Mouse (Mus musculus) liver, embryonic 13.5 days (tissue): ENCODE measurements around the gene Fdps. TPM values are rescaled to one million over a fixed set of nuclear protein-coding genes. Genes with fewer than 3 reads are reported as not detected.

Experiments
- ATAC-seq: fragments of 200-750 bp; cut with Nextera tagmentation; 2 replicates; pipeline ENCODE4 v1.8.0; 2017; ENCODE audit warnings: low read depth, mild to moderate bottlenecking, moderate number of reproducible peaks, moderate library complexity
- DNase-seq: peaks from one replicate; pipeline ENCODE4 v3.0.0; 2022
- H3K27ac ChIP-seq: fragments of 300-500 bp; sonication (generic); 2 replicates; pipeline ENCODE4 v1.5.1; 2015; ENCODE audit warnings: moderate library complexity, mild to moderate bottlenecking, inconsistent platforms
- H3K27me3 ChIP-seq: fragments of 300-500 bp; sonication (generic); 2 replicates; pipeline ENCODE4 v1.6.1; 2015; ENCODE audit warnings: mild to moderate bottlenecking, inconsistent platforms
- H3K36me3 ChIP-seq: fragments of 300-500 bp; sonication (generic); 2 replicates; pipeline ENCODE4 v1.6.1; 2015; ENCODE audit warnings: mild to moderate bottlenecking, inconsistent platforms
- H3K4me1 ChIP-seq: fragments of 300-500 bp; sonication (generic); replicated peaks from 2 replicates; pipeline ENCODE4 v1.6.1; 2015; ENCODE audit warnings: inconsistent platforms
- H3K4me2 ChIP-seq: fragments of 300-500 bp; sonication (generic); 2 replicates; pipeline ENCODE4 v1.6.1; 2015; ENCODE audit warnings: inconsistent platforms, mild to moderate bottlenecking, moderate library complexity
- H3K4me3 ChIP-seq: fragments of 300-500 bp; sonication (generic); replicated peaks from 2 replicates; pipeline ENCODE4 v1.5.1; 2015; ENCODE audit warnings: mild to moderate bottlenecking, inconsistent platforms
- H3K9ac ChIP-seq: fragments of 300-500 bp; sonication (generic); 2 replicates; pipeline ENCODE4 v1.6.1; 2015; ENCODE audit warnings: mild to moderate bottlenecking, inconsistent platforms
- H3K9me3 ChIP-seq: fragments of 300-500 bp; sonication (generic); replicated peaks from 2 replicates; pipeline ENCODE4 v1.6.1; 2016; ENCODE audit warnings: inconsistent platforms
- WGBS: fragments of 180-500 bp; shearing (Covaris S2); methylation state at CpG from one replicate; pipeline ENCODE4 v1.1.7; 2015; ENCODE audit not compliant: insufficient replicate concordance; 5-methylcytosine and 5-hydroxymethylcytosine counted together
- polyA plus RNA-seq: library from polyadenylated mRNA; unstranded; fragments of >200 nt; fragmentation: Nextera tagmentation; extraction: Ambion mirVana; gene quantifications from 2 replicates; pipeline ENCODE4 v1.2.1, GENCODE M21; 2015

The Fdps gene
- polyA plus RNA-seq, 1 experiment from 2014 or later, result 274 TPM

DNA sequence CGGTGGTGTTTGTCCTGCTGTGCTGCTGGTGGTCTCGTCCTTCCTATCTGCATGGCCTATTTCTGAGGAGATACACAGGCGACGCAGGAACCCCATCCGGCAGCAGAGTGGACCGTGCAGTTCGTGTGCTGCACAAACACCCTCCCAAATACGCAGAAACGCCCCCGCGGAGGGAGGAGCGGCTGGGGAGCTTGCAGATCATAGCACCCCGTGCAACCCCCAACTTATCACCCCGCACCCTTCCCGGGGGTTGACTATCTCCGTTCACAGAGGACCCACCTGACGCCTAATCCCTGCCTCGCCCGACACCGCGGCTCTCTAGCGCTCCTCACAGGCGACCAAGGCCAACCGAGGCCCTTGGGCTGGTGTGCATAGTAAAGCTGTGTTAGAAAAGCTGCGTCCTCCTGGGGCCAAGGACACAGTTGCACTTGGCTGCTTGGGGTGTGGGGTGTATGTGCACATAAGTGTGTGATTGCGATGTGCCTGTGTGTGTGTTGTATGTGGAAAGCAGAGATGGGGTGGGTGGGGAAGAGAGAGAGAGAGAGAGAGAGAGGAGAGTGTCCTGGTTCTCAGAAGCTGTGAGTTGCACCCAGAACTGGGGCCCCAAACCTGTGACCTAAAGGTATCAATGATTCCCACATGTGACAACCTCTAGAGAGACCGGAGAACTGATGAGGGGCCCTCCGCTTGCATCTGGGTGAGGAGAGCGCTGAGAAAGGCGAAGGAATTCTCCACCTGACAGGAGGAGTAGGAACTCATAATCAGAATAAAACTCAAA is 30.7 kb upstream of the Fdps start:
- 3% methylated on average over 30 of the region's 30 CpGs for WGBS
- Histone ChIP-seq H3K27me3 (no peaks in the 10 kb centered on the region), H3K4me2 (peak overlapping the region; percentile 79), H3K9ac (peak overlapping the region; percentile 75), H3K4me1 (peaks cover 93% of the 10 kb centered on the region), H3K36me3 (no peaks in the 10 kb centered on the region), H3K4me3 (peak overlapping the region; percentile 55), H3K9me3 (no peaks in the 10 kb centered on the region), H3K27ac (peak overlapping the region; percentile 95)
- peak; percentile 89 for ATAC-seq
- DNase-seq, result peak; percentile 95

DNA sequence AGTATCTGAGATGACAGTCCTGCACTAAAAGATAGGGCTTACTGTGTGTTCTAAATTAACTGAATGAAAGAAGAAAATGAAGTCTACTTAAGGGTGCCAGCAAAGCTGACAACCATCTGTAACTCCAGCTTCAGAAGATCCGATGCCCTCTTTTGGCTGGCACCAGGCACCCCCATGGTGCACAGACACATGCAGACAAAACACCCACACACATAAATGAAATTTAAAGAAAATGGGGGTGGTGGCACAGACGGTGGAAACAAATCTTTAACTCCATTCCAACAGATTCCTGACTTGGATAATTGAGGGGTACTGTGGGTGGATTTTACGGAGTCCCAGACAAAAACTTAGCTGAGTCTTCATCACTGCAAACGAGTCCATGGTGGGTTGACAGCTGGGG is 30.1 kb upstream of the Fdps start:
- Histone ChIP-seq H3K4me1 (peaks cover 91% of the 10 kb centered on the region), H3K4me3 (peak overlapping the region; percentile 55), H3K9ac (peak overlapping the region; percentile 75), H3K27me3 (no peaks in the 10 kb centered on the region), H3K36me3 (no peaks in the 10 kb centered on the region), H3K9me3 (no peaks in the 10 kb centered on the region), H3K4me2 (peak overlapping the region; percentile 79), H3K27ac (peak overlapping the region; percentile 95)
- 18% methylated on average over 4 of the region's 4 CpGs for WGBS
- DNase-seq (no peak), ATAC-seq (no peak)

DNA sequence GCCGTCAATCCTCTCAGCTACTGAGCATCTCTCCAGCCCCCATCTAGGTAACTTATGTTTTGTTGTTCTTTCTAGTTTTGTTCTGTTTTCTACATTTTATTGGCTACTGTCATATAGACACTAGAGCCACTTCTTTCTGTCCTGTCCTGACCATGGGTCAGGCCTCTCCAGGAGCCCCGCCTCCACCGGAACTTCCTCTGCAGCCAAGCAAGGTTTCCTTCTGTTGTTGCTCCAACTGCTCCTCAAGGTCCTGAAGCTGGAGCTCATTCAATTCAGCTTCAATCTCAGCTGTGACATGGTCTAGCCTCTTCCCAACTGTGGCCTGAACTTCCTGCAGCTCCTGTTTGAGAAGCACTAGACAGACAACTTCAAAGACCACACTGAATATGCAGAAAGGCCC is 28.1 kb upstream of the Fdps start:
- ATAC-seq (no peak), DNase-seq (no peak)
- H3K9me3 ChIP-seq, result no peaks in the 10 kb centered on the region
- H3K4me2 ChIP-seq, result no peak overlapping the region
- no peak overlapping the region for H3K4me3 ChIP-seq
- peaks cover 74% of the 10 kb centered on the region for H3K4me1 ChIP-seq
- no peaks in the 10 kb centered on the region for H3K27me3 ChIP-seq
- H3K9ac ChIP-seq, result no peak overlapping the region
- no peaks in the 10 kb centered on the region for H3K36me3 ChIP-seq
- WGBS, result 78% methylated on average over 3 of the region's 3 CpGs
- peak overlapping the region; percentile 67 for H3K27ac ChIP-seq

DNA sequence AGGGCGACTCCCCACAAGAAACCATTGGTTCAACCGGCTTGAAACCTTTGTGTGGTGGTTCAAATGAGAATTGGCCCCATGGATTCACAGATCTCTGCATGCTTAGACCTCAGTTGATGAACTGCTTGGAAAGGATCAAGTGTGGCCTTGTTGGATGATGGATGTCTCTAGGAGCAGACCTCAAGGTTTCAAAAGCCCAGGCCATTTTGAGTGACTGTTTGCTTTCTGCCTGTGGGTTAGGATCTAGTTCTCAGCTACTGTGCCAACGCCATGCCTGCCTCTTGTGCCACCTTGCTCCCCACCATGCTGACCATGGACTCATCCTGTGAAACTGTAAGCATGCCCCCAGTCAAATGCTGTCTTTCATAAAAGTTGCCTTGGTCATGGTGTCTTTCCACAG is 24.2 kb upstream of the Fdps start:
- H3K4me3 ChIP-seq, result no peak overlapping the region
- H3K9me3 ChIP-seq, result no peaks in the 10 kb centered on the region
- H3K36me3 ChIP-seq, result no peaks in the 10 kb centered on the region
- no peak overlapping the region for H3K9ac ChIP-seq
- DNase-seq (no peak), ATAC-seq (no peak)
- no peaks in the 10 kb centered on the region for H3K27me3 ChIP-seq
- peaks cover 51% of the 10 kb centered on the region for H3K4me1 ChIP-seq
- 84% methylated on average over 3 of the region's 3 CpGs for WGBS
- H3K4me2 ChIP-seq, result no peak overlapping the region
- no peak overlapping the region for H3K27ac ChIP-seq

DNA sequence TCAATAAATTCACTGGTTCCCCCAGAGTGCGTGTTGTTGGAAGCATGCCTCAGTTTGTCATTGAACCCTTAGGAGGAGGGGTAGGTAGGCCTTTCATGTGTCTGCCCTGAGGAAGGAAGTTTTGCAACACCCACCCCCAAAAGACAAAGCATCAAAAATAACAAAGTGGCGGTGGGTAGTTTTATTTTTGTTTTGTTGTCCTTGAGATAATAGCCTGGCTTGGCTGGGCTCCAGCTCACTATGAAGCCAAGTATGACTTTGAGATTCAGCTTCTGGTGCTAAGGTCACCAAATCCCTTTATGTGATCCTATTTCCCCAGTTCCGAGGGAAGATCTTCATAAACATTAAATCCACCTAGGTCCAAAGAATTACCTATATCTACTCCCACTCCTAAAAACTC is 22.5 kb upstream of the Fdps start:
- 58% methylated on average over 3 of the region's 3 CpGs for WGBS
- H3K27me3 ChIP-seq, result no peaks in the 10 kb centered on the region
- ATAC-seq, result no peak

DNA sequence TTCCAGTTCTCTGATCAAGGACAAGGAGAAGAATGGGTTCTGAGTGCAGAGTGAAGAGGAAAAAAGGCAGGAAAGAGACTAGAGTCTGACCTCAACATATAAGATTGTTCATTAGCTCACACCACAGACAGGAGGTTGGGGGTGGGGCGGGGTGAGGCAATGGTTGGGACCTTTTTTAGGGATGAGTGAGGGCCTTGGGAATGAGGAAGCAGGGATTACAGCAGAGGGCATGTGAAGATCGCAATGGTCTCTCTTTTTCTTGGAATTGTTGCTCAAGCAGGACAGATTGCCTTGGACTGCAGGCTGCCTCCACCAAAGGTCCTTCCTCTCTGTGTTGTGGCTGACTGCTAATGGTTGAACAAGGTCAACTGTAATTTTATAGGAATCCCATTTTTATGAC is 21.6 kb upstream of the Fdps start:
- no peaks in the 10 kb centered on the region for H3K27me3 ChIP-seq
- no peak overlapping the region for H3K27ac ChIP-seq
- H3K9me3 ChIP-seq, result no peaks in the 10 kb centered on the region
- ATAC-seq (no peak), DNase-seq (no peak)
- H3K9ac ChIP-seq, result no peak overlapping the region
- H3K4me2 ChIP-seq, result no peak overlapping the region
- 67% methylated on average over 2 of the region's 2 CpGs for WGBS
- no peak overlapping the region for H3K4me3 ChIP-seq
- H3K36me3 ChIP-seq, result no peaks in the 10 kb centered on the region
- H3K4me1 ChIP-seq, result peaks cover 24% of the 10 kb centered on the region

More for the DNA sequence above, 22.5 kb upstream of the Fdps start:
- Histone ChIP-seq H3K27ac (no peak overlapping the region), H3K9ac (no peak overlapping the region), H3K9me3 (no peaks in the 10 kb centered on the region), H3K36me3 (no peaks in the 10 kb centered on the region), H3K4me2 (no peak overlapping the region), H3K4me3 (no peak overlapping the region), H3K4me1 (peaks cover 34% of the 10 kb centered on the region)
- no peak for DNase-seq

DNA sequence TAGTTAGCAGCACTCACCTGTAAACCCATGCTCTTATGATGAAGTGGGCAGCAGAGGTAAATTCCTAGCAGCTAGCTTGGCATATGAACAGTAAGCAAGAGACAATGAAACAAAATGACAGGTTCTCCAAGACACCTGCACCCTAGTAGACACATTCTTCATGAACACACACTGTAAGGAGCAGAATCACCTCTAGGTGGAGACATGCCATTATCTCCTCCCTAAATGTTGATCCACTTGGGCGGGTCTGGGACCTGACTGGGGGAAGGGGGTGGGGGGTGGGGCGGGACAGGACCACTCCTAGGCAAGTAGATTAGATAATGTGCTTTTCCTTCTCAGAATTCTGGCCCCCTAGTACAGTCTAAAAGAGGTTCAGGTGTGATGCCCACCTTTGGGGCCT is 13.8 kb upstream of the Fdps start:
- Histone ChIP-seq H3K9me3 (no peaks in the 10 kb centered on the region), H3K36me3 (no peaks in the 10 kb centered on the region), H3K4me1 (peaks cover 34% of the 10 kb centered on the region), H3K4me2 (peak overlapping the region; percentile 47), H3K27me3 (no peaks in the 10 kb centered on the region), H3K27ac (peak overlapping the region; percentile 75), H3K4me3 (no peak overlapping the region), H3K9ac (no peak overlapping the region)
- 5% methylated on average over 2 of the region's 2 CpGs for WGBS
- ATAC-seq (peak; percentile 85), DNase-seq (peak; percentile 64)

DNA sequence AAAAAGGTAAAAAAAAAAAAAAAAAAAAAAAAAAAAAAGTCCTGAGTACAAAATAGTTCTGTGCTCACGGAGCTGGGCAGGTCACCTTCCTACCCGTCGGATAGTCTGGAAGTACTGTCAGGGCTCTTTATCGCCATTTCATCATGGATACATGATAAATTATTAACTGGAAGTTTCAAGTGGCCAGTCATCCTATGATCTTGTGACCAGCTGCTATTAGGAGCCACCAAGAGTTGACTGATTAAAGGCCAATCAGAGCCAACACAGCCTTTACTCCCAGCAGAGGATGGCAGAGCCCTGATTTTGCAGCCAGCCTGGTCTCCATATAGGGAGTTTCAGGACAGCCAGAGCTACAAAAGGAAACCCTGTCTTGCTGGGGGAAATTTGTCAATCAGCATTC is 11.3 kb upstream of the Fdps start:
- H3K4me2 ChIP-seq, result no peak overlapping the region
- WGBS, result 81% methylated on average over 4 of the region's 4 CpGs
- ATAC-seq (no peak), DNase-seq (no peak)
- H3K27me3 ChIP-seq, result no peaks in the 10 kb centered on the region
- H3K27ac ChIP-seq, result peak overlapping the region; percentile 23; the same call in 1 of the 2 replicates
- H3K9me3 ChIP-seq, result no peaks in the 10 kb centered on the region
- H3K4me1 ChIP-seq, result peaks cover 33% of the 10 kb centered on the region
- H3K9ac ChIP-seq, result no peak overlapping the region
- no peak overlapping the region for H3K4me3 ChIP-seq
- H3K36me3 ChIP-seq, result no peaks in the 10 kb centered on the region

DNA sequence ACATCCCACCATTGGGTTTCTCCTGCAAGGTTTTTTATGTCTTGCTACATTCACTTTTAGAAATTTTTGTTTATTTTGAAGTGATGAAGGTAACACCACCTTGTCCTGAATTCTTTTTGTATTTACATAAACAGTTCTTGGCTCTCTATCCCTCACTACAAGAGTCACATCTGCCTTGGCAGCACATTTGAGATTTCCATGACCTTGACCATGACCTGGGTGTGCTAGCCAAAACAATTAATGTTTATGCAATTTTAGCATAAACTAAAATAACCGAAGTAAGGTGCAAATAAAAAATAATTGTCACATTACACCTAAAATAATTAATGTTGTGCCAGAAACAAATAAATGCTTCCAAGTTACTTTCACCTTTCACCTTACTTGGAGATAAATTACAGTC is 6.4 kb upstream of the Fdps start:
- 51% methylated on average over 1 of the region's 1 CpGs for WGBS
- Histone ChIP-seq H3K9ac (no peak overlapping the region), H3K4me1 (peaks cover 16% of the 10 kb centered on the region), H3K36me3 (no peaks in the 10 kb centered on the region), H3K4me3 (no peak overlapping the region), H3K27ac (no peak overlapping the region), H3K4me2 (no peak overlapping the region), H3K27me3 (no peaks in the 10 kb centered on the region), H3K9me3 (no peaks in the 10 kb centered on the region)
- ATAC-seq (no peak), DNase-seq (no peak)

DNA sequence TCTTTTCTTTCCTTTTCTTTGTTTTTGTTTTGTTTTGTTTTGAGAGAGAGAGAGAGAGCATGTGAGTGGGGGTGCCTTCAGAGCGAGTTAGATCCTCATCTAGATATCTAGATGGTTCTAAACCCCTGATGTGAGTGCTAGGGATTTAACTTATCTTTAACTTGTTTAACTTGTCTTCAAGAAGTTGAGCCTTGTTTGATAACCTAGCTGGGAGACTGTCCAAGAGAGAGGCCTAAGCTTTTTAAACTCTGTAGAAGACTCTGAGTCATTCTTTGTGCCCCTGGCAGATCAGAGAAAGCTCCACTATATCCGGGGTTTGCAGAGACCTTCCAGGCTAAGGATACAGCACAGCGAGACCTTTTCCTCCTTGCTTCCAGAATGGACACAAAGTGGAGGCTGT is 5.8 kb upstream of the Fdps start:
- Histone ChIP-seq H3K27me3 (no peaks in the 10 kb centered on the region), H3K4me3 (no peak overlapping the region), H3K4me2 (no peak overlapping the region), H3K9ac (no peak overlapping the region), H3K36me3 (no peaks in the 10 kb centered on the region), H3K4me1 (peaks cover 22% of the 10 kb centered on the region), H3K27ac (no peak overlapping the region; the same call in 1 of the 2 replicates), H3K9me3 (no peaks in the 10 kb centered on the region)
- ATAC-seq, result no peak
- no peak for DNase-seq
- 43% methylated on average over 3 of the region's 3 CpGs for WGBS

DNA sequence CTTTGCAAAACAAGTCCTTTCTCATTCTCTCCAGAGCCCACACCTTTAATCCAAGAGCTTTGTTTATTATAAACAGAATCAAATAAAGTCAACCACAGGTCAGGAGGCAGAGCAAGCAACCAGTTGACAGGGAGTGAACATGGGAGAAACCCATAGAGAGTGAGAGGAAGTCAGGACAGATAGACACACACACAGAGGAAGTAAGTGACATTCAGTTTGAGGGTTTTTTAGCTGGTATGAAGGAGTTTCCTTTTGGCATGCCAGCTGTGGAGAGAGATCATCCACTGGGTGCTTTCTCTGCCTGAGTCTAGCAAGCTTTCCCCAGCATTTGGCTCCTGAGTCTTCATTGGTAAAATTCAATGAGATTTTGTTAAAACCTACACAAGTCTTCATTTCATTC is 5.1 kb upstream of the Fdps start:
- H3K9ac ChIP-seq, result no peak overlapping the region
- DNase-seq (no peak), ATAC-seq (no peak)
- no peaks in the 10 kb centered on the region for H3K36me3 ChIP-seq
- no peak overlapping the region for H3K4me2 ChIP-seq
- no peaks in the 10 kb centered on the region for H3K27me3 ChIP-seq
- H3K4me3 ChIP-seq, result no peak overlapping the region
- no peak overlapping the region for H3K27ac ChIP-seq
- peaks cover 27% of the 10 kb centered on the region for H3K4me1 ChIP-seq
- no peaks in the 10 kb centered on the region for H3K9me3 ChIP-seq

DNA sequence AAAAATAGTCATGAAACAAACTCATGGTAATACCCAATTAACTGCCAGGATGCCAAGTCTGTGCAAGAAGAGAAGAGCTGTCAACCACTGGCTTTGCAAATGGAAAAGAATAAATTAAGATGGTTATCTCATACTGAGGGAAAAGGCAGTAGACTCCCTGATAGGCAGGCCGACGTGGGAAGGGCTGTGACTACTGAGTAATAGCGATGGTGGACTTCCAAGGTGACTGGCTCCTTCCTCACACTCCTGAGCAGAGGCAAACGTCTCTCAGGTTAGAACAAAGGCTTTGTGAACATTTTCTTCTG is 1.5 kb upstream of the Fdps start:
- no peak overlapping the region for H3K9ac ChIP-seq
- ATAC-seq (no peak), DNase-seq (no peak)
- H3K36me3 ChIP-seq, result peaks cover 17% of the 10 kb centered on the region
- H3K9me3 ChIP-seq, result no peaks in the 10 kb centered on the region
- 42% methylated on average over 4 of the region's 4 CpGs for WGBS
- H3K4me2 ChIP-seq, result no peak overlapping the region
- H3K27ac ChIP-seq, result peak overlapping the region; percentile 85
- H3K4me1 ChIP-seq, result peaks cover 55% of the 10 kb centered on the region
- no peak overlapping the region for H3K4me3 ChIP-seq
- no peaks in the 10 kb centered on the region for H3K27me3 ChIP-seq
